Mouse (Mus musculus) gastrocnemius, adult 2 months (tissue): ENCODE data around the gene Lemd1. TPM values are rescaled to one million over a fixed set of nuclear protein-coding genes. Genes with fewer than 3 reads are reported as not detected.

Source experiments
- DNase-seq: peaks from one replicate; pipeline ENCODE4 v3.0.0; 2022
- H3K27ac ChIP-seq: fragments of 200-600 bp; 2 replicates; pipeline ENCODE4 v1.8.1; 2022; ENCODE audit warnings: mild to moderate bottlenecking
- H3K4me3 ChIP-seq: fragments of 200-600 bp; 2 replicates; pipeline ENCODE4 v1.8.1; 2022; ENCODE audit warnings: mild to moderate bottlenecking, moderate library complexity
- CTCF ChIP-seq: fragments of 200-600 bp; IDR thresholded peaks from 2 replicates; pipeline ENCODE4 v1.8.1; 2022; ENCODE audit warnings: antibody characterized with exemption, mild to moderate bottlenecking, moderate library complexity
- intact Hi-C: fragments of 180-260 bp; cut with DNase I; formaldehyde crosslinking; loops from one replicate; pipeline ENCODE4 v1.15.1; 2025
- total RNA-seq, 2 experiments: library from RNA; stranded (reverse); gene quantifications; 2 replicates each; pipeline ENCODE4 v1.2.3; 2021

Gene Lemd1
- total RNA-seq, 2 experiments from 2014 or later, result not detected

GRCm38 (mm10) chr1:132198401-132199071 is 7.3 kb downstream of the Lemd1 start:
- TF ChIP-seq CTCF, result no peak

GRCm38 (mm10) chr1:132199244-132199643 is 8.0 kb downstream of the Lemd1 start:
- no peak overlapping the region for H3K4me3 ChIP-seq
- no peak for TF ChIP-seq CTCF
- intact Hi-C loops, result no loop called here

More at GRCm38 (mm10) chr1:132198401-132199071, 7.3 kb downstream of the Lemd1 start:
- no peak for DNase-seq
- Histone ChIP-seq H3K27ac (no peak overlapping the region), H3K4me3 (no peak overlapping the region)
- intact Hi-C loops, result no loop called here

GRCm38 (mm10) chr1:132199934-132200333 is 8.7 kb downstream of the Lemd1 start:
- no peak for TF ChIP-seq CTCF
- intact Hi-C loops, result no loop called here
- H3K27ac ChIP-seq, result no peak overlapping the region
- DNase-seq, result no peak
- no peak overlapping the region for H3K4me3 ChIP-seq

More at GRCm38 (mm10) chr1:132199244-132199643, 8.0 kb downstream of the Lemd1 start:
- DNase-seq, result no peak
- H3K27ac ChIP-seq, result no peak overlapping the region

- TF ChIP-seq CTCF, result no peak
- no peak for DNase-seq
- H3K4me3 ChIP-seq, result no peak overlapping the region
- no peak overlapping the region for H3K27ac ChIP-seq
- intact Hi-C loops, result no loop called here
Observed at GRCm38 (mm10) chr1:132200562-132201510, 9.6 kb downstream of the Lemd1 start.

GRCm38 (mm10) chr1:132201511-132201860 is 10.3 kb downstream of the Lemd1 start:
- no peak overlapping the region for H3K4me3 ChIP-seq
- no peak for DNase-seq
- no peak for TF ChIP-seq CTCF
- no peak overlapping the region for H3K27ac ChIP-seq
- intact Hi-C loops, result no loop called here

- Histone ChIP-seq H3K27ac (no peak overlapping the region), H3K4me3 (no peak overlapping the region)
- TF ChIP-seq CTCF, result no peak
- no peak for DNase-seq
- intact Hi-C loops, result no loop called here
Observed at GRCm38 (mm10) chr1:132201936-132202335, 10.7 kb downstream of the Lemd1 start.

GRCm38 (mm10) chr1:132202771-132203170 is 11.5 kb downstream of the Lemd1 start:
- Histone ChIP-seq H3K27ac (no peak overlapping the region), H3K4me3 (no peak overlapping the region)
- intact Hi-C loops, result no loop called here
- no peak for TF ChIP-seq CTCF
- peak; percentile 45 for DNase-seq

- Histone ChIP-seq H3K4me3 (no peak overlapping the region), H3K27ac (no peak overlapping the region)
- no peak for TF ChIP-seq CTCF
- DNase-seq, result peak; percentile 44
- intact Hi-C loops, result no loop called here
Observed at GRCm38 (mm10) chr1:132205958-132206357, 14.7 kb downstream of the Lemd1 start.

- no peak for DNase-seq
- no peak for TF ChIP-seq CTCF
- intact Hi-C loops, result no loop called here
- H3K27ac ChIP-seq, result no peak overlapping the region
- H3K4me3 ChIP-seq, result no peak overlapping the region
Observed at GRCm38 (mm10) chr1:132206828-132207227, 15.6 kb downstream of the Lemd1 start.

- peak; percentile 40 for DNase-seq
Observed at GRCm38 (mm10) chr1:132208154-132208553, 16.9 kb downstream of the Lemd1 start.

GRCm38 (mm10) chr1:132209400-132209799 is 18.2 kb downstream of the Lemd1 start:
- intact Hi-C loops, result no loop called here
- H3K4me3 ChIP-seq, result no peak overlapping the region
- TF ChIP-seq CTCF, result no peak

More at GRCm38 (mm10) chr1:132208154-132208553, 16.9 kb downstream of the Lemd1 start:
- H3K27ac ChIP-seq, result no peak overlapping the region
- intact Hi-C loops, result no loop called here
- H3K4me3 ChIP-seq, result no peak overlapping the region
- TF ChIP-seq CTCF, result no peak

GRCm38 (mm10) chr1:132210922-132211321 is 19.7 kb downstream of the Lemd1 start:
- TF ChIP-seq CTCF, result peak; percentile 59
- intact Hi-C loops, result loop anchor here (2.0 kb wide), 2 partner anchors 46 to 54 kb away; no protein-coding TSS in a partner anchor
- DNase-seq, result no peak
- Histone ChIP-seq H3K4me3 (no peak overlapping the region), H3K27ac (no peak overlapping the region)

More at GRCm38 (mm10) chr1:132209400-132209799, 18.2 kb downstream of the Lemd1 start:
- DNase-seq, result no peak
- H3K27ac ChIP-seq, result no peak overlapping the region

- no peak overlapping the region; the same call in 1 of the 2 replicates for H3K27ac ChIP-seq
- H3K4me3 ChIP-seq, result no peak overlapping the region
- no peak for DNase-seq
- intact Hi-C loops, result loop anchor here (1.0 to 2.0 kb wide), 4 partner anchors 47 to 145 kb away; no protein-coding TSS in a partner anchor
- TF ChIP-seq CTCF, result no peak
Observed at GRCm38 (mm10) chr1:132211672-132212071, 20.4 kb downstream of the Lemd1 start.
